Mouse (Mus musculus): ENCODE data around the gene Uvrag.

Gene Uvrag

DNA sequence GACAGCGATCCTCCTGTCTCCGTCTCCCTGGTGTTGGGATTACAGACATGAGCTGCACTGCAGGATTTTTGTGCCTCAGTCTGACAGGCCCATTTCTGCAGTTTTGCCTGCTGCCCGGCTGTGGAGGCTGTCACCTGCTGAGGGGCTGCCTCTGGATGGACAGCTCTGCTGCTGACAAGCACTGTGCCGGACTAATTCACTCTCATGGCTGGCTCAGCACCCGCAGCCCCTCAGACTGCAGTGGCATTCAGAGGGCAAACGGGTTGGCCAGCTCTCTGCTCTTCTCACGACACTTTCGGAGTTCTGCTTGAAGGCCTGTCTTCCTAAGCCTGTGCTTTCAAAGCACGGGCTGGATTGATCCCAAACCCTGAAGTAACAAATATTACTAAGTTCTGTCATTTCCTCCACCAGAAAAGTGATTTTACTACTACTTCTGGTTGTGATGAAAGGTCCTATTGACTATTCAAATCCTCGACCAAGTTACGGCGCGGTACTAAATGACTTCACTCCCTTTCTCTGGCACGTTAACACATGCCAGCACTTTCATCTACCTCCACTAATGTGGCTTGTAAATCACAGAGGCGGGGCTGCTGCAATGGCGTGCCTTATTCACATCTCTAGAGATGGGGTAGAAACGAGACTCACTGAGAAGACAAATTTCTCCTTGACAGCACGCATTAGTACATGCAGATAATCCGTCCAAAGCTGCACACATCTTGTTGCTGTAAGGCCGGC lies 203.7 kb downstream of the Uvrag start:
- no peak for DNase-seq (ENCODE audit: low spot score in 2 of 2)

DNA sequence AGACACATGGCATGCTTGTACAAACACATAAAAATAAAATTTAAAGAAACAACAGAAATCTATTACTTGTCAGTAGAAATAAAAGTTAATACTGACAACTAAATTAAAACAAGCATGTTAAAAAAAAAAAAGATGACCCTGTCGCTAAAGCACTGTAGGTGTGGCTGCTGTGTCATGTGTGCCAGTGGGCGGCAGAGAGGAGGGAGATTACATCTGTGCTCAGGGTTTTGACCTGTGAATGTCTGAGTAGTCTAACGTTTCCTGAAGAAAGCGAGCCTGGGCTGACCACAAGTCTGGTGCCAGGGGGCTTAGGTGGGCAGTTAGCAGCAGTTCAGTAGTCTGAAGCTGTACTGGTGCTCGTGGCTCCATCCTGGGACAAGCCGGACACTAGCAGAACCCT lies 205.2 kb downstream of the Uvrag start:
- no peak for DNase-seq (ENCODE audit: low spot score in 2 of 2)

DNA sequence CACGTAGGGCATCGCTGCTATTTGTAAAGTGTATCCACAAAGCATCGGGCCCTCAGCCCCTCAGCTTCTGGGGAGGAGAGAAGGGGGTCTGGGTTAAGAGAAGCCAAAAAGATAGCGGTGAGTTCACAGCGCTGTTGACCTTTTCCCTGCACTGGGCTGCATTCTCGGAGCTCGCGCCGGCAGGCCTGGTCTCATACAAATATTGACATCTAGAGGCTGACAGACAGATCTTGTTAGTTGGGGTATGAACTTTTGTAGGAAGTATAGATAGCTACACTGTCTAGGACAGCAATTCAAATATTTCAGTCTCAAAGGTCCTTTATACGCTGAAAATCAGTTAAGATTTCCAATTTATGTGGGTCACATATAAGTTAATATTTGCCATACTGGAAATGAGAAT lies 205.7 kb downstream of the Uvrag start:
- no peak for DNase-seq (ENCODE audit: low spot score in 2 of 2)

DNA sequence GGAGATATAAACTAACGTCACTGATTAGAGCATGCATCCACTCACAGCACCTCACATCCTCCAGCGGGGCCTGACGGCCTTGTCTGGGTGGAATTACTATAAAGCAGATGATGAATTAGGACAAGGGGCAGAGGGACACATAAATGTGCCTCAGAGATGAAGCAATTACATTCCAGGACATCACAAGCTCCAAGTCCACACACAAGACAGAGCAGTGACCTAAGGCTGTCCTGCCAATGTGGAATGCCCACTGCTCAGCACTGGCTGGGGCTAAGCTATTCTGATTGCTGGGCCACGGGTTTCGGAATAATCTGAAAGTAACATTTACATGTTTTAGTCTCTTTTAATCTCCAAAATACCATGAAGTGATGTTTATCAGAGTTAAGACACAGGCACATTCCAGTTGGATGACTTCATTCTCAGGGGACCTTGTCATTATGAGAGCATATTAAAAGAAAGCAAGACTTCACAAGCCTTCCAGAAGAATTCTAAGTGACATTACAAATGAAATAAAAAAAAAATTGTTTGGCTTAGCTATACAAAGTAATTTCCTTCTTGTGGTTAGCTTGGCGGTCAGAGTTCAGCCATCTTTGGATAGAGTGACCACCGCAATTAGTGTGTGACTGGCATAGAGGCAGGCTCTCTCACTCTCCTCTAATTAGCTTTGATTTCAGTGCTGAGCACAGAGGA lies 212.5 kb downstream of the Uvrag start:
- no peak for DNase-seq (ENCODE audit: low spot score in 2 of 2)

DNA sequence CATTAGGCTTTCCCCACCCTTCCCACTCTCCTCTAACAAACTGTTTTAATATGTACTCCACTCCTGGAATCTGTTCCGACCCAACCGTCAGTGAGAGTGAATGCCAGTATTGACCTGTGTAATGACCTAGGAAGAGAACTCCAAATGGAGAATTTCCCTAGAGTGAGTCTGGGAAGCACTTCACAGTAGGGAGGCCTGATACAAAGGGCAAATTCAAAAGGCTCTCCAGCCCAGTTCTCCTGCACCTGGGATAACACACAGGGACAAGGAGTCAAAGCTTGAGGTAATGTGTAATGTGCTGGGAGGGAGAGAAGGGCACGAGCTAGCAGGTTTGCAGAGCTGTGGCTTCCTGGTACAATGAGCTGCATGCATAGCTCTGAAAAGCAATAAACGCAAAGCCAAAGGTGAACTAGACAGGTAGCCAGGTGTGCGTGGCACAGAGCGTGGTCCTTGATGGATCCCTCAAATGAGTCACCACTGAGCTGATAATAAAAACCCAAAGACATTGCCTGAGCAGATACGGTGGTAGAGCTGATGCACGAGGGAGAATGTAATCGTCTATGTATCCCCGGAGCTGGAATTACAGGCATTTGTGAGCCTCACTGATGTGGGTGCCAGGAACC lies 213.9 kb downstream of the Uvrag start:
- DNase-seq (ENCODE audit: low spot score in 2 of 2): no peak

DNA sequence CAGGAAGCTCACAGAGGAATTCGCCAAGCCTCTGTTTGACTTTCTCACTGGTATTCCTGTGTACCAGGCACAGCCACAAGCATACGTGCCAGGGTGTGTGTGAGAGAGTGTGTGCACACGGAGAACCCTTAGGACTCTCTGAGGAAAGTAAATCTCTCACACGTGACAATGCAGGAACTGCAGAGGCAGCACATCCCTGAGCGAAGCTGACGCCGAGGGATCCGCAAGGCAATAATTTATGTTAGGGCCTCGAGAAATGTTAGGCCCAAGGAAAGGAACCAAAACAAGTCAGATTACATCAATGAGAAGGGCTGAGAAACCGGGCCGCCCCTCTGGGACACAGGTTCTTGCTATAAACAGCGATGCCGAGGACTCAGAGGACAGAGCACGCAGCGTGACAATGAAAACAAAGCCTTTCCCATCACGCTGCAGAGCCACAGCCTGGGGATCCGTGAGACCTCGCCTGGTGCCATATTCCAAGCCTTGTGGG lies 216.5 kb downstream of the Uvrag start:
- DNase-seq (ENCODE audit: low spot score in 2 of 2): no peak

DNA sequence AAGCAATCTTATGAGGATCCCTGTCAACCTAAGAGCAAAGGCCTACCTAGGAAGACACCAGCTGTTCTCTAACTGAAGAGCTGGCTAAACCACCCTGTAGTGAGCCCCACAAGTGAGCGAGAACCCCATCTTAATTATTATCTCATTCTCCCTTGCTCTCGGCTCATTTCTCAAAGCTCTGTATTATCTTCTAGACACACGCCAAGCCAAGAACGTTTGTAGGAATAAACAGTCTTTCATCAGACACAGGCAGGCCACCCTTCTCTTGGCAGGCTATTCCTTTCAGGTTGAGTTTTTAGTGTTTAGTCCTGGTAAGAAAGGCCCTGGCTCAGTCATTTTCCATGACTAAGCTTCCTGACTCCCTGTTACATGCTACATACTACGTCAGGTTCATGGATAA lies 218.0 kb downstream of the Uvrag start:
- no peak for DNase-seq (ENCODE audit: low spot score in 2 of 2)

DNA sequence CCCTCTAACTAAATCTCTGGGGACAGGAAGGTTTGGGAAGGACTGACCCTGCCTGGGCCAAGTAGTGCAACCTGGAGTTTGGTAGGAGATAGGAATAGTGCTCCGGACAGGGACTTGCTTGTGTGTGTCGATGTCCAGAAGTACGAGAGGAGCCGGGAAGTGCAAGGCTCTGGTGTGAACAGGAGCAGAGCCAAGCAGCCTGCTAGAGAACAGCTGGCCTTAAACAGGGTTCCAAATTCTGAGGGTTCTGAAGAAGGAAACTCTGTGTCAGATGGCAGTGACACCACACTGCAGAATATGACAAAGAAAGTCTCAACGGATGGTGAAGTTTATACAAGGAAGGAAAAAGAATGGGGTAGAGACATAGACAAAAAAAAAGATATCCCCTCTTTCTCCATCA lies 223.5 kb downstream of the Uvrag start:
- DNase-seq (ENCODE audit: low spot score in 2 of 2): no peak

DNA sequence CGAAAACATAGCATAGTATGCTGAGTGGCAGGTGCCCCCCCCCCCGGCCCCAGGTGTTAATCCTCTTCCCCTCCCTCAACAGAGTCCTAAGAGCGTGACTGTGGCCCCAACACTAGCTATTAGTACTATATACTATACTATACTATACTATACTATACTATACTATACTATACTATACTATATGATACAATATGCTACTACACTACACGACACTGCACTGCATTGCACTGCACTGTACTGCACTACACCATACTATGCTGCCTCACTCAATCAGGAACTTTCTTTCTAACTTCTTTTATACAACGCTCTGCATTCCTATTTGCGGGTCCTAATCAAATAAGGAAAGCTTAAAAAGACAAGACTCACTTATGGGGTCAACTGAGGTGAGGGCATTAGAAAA lies 224.4 kb downstream of the Uvrag start:
- no peak for DNase-seq (ENCODE audit: low spot score in 2 of 2)

DNA sequence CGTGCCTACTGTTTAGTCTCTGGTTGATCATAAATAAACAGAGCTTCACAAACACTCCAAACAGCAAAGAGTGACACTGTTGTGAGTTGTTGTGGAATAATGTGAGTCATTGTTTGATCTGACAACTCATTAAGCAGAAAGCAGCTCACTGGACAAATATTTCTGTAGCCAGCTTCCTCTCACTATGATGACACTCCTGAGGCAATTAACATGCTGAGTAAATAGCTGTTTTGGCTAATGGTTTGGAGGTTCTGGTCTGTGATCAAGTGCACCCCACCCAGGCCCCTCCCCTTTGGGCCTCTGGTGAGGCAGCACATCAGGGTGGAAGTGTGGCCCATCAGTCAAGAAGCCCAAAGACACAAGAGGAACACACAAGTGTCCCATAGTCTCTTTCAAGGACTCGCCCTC lies 228.0 kb downstream of the Uvrag start:
- no peak for DNase-seq (ENCODE audit: low spot score in 2 of 2)

DNA sequence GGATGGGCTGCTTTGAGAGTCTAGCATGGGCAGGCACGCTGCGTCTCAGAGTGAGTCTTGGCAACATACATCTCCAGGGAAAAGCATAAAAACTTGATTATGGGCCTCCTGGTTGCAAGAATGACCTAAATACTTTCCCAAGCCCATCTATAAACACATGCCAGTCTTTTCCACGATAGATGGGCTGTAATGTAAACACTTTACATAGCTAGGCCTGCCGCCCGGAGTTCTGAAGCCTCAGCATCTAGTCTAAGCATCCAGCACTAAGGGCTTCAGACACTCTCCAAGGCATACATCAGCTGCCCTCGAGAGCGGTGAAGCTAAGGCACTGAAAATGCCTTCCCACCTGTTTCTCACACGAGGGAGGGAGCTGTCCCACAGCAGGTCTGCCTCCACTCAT lies 229.7 kb downstream of the Uvrag start:
- DNase-seq (ENCODE audit: low spot score in 2 of 2): no peak

DNA sequence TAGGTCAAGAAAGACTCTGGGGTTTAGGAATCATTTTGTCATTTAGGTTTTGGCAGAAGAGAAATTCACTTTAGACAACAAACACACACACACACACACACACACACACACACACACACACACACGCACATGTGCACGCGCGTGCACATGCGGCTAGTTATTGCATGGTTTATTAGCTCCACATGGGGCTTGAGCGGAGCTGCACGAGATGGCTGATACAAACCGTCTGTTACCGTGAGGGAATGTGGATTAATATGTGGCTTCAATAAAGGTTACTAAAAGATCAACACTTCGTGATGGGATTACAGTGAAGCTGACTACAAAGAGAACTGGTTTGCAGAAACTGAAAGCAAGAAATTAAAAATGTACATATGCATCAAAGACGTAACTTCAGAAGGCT lies 230.2 kb downstream of the Uvrag start:
- DNase-seq (ENCODE audit: low spot score in 2 of 2): no peak

DNA sequence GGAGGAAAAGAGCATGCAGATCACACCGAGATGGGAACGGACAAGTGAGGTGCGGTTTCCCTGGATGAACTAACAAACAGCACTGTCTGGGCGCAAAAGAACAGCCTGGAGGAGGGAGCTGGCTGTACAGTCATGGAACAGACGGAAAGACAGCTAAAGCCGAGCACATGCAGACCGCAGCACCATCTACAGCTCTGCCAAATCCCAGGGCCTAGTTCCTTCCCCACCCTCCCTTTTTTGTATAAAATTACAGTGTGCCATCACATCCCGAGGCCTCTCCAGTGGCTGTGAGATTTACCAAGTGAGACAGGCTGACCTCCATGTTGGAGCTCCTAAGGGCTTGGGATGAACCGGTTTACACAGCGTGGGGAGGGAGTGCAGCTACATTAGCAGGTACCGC lies 230.8 kb downstream of the Uvrag start:
- no peak for DNase-seq (ENCODE audit: low spot score in 2 of 2)

DNA sequence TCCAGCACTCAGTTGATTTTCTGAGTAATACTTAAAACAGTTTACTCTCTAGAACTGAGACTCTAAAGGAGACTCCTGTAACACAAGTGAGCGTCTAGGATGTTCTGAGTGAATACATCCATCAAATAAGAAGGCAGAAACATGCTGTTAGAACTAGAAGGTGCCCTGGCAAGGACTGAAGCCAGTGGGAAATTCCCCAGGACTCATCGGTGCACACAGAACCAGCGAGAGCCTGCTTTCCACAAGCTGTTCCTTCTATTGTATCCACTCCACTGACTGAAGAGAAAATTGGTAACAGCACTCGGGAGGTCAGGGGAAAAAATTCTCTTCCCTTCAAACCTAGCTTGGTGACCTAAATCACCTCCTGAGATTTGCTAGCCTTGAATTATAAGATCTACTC lies 233.5 kb downstream of the Uvrag start:
- DNase-seq (ENCODE audit: low spot score in 2 of 2): no peak

DNA sequence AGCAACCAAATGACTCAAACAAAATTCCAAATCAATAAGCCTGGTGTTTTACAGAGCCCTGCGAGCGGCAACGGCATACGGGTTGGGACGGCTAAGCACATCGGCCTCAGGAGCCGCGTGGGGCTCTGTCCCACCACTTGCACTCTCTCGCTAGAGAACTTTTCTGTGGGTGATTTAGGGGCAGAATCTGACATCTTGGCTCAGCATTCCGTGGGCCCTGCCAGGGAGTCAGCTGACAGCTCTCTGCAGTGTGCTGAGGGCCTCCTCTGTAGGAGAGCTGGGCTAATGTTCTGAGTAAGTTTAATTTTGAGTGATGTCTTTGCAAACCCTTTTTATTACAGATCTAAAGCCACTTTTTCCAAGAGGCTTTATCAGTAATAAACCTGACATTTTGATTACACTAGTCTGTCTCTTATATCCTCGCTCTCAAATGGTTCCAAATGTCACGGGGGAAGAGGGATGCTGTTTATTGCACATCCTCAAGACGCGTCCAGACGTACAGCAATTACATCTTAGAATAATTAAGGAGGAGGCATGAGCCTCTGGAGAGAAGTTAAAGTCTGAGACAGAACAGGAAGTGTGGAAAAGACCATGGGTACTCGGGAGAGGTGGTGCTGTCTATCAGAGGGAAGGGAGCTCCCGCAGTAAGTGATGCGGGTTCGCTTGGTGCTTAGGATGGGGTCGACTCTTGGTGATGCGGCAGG lies 236.1 kb downstream of the Uvrag start:
- no peak for DNase-seq (ENCODE audit: low spot score in 2 of 2)

DNA sequence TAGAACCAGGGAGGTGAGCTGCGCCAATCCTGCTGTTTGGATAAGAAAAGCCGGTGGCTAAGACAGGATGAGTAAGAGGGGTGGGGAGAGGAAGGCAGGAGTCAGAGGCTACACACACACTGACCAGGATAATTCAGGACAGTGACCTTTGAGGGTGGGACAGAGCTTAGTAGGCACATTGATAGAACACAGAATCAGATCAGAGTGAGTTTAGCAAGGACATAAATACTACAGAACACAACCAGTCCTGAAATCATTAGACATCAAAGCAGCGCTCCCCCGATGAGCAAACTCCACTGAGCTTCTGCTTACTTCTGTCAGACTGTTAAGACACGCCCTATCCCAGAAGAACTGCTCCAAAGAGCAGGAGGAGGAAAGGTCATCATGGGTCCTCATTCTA lies 237.1 kb downstream of the Uvrag start:
- DNase-seq (ENCODE audit: low spot score in 2 of 2): no peak

DNA sequence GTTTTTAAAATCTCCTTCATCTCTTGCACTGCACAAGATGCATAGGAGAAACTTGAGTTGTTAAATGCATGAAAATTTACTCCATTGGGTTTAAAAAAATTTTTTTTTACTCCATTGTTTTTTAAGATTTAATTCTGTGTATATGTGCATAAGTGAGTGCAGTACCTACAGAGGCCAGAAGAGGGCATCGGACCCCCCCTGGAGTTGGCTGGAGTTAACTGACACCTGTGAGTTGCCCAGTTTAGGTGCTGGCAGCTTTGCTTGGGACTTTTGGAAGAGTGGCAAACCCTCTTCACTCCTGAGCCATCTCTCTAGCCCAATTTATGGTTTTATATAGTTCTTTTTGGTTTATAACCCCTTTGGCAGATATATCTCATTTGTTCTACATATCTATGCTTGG lies 239.8 kb downstream of the Uvrag start:
- no peak for DNase-seq (ENCODE audit: low spot score in 2 of 2)

DNA sequence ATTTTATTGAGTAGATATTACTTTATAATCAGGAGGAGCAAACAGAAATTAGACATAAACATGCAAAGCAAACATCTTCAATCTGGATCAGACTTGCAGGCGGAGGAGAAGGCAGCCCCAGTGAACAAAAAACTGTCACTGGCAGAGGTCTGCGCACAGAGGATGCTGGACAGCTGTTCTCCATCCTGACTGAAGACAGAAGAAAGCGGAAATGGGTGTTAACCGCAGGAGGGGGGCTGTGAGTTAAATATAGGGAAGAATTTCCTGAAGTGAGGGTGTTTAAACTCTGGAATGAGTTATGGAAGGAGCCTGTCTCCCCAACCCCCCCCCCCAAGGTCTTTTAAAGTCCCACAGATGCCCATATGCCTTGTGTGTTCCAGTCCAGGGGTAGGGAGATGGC lies 241.1 kb downstream of the Uvrag start:
- DNase-seq (ENCODE audit: low spot score in 2 of 2): no peak

DNA sequence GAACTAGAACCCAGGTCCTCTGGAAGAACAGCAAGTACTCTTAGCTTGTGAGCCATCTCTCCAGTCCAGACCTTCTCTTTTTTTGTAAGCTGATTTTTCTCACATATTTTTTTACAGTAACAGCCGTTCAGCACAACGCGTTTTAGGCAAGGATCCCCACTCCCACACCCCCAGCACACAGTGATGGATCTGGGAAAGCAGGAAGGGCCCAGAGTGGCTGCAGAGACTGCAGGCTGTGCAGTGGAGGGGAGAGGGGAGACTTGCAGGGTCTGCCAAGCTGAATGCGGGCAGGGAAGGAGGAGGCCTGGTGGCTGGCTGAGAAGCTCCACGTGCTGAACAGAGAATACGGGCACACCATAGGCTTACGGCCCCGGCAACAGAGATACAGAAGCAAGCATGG lies 243.6 kb downstream of the Uvrag start:
- DNase-seq (ENCODE audit: low spot score in 2 of 2): peak; percentile 59 to 68

DNA sequence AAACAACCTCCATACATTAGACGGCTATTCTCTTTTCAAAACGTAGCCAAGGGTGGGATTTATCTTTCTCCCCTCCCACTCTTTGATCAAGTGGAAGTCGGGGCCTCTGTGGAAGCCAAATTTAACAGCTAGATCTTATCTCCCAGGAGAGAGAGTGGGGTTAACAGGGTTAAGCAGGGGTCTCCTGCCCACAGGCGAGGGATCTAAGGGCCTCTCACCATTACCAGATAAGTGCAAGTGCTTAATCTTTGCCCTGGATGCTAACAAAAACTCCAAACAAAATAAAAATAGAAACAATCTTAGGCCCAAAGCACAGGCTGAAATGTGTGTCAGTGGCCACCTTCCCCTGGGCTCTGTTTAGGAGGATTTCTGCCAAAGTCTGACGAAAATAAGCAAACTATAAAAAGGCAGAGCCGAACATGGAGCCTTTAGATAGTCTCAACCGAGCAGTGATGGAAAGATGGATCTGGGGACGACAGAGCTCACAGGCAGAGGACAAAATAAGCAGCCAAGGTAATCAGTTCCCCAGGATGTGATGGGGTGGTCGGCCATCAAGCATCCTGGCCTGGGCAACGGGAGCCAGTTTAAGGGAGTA lies 245.3 kb downstream of the Uvrag start:
- no peak for DNase-seq (ENCODE audit: low spot score in 2 of 2)

DNA sequence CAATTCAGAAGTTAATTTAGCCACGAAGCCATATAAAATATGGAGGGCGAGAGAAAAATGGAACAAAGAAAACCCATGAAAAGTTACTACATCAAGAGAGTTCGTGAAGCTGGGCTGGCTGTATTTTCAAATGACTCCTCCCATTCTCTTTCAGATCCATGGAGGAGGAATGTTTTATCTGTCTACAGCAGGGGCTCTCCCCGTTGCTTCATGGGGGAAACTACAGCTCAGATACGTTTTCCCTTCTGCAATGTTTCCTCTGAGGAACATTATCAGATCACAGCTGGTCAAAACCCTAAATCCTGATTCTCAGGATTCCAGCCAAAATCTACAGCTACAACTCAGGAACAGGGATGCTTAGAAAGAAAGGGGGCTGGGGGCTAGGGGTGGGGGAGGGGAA lies 246.2 kb downstream of the Uvrag start:
- no peak for DNase-seq (ENCODE audit: low spot score in 2 of 2)

DNA sequence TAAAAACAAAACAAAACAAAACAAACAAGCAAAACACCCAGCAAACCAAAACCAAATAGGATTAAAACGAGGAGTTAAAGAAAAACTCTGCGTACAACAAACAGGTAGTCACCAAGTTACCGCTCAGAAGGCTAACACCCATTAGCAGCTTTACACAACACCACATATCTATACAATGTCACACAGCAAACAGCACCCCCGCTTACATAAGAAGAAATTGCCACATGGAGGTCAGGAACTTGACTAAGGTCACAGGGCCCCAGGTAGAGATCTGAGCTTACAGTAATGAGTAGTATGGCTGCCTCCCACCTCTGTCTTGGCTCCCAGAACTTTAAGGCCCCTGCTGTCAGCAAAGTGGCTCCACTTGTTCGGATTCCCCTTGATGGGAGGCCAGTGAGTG lies 246.6 kb downstream of the Uvrag start:
- no peak for DNase-seq (ENCODE audit: low spot score in 2 of 2)
